Mouse (Mus musculus) limb, embryonic 11.5 days (tissue): Measurements from ENCODE around the gene Ybx1. TPM values are rescaled to one million over a fixed set of nuclear protein-coding genes. Genes with fewer than 3 reads are reported as not detected.

Experiments used
- ATAC-seq: fragments of 200-750 bp; cut with Nextera tagmentation; 2 replicates; pipeline ENCODE4 v1.8.0; 2017; ENCODE audit warnings: low read depth; ENCODE audit not compliant: insufficient number of reproducible peaks, low FRiP score, low TSS enrichment
- DNase-seq: peaks from one replicate; pipeline ENCODE4 v3.0.0-alpha.2; 2015; ENCODE audit warnings: low spot score
- H3K27ac ChIP-seq: fragments of 300-500 bp; sonication (generic); replicated peaks from 2 replicates; pipeline ENCODE4 v1.5.1; 2014; ENCODE audit warnings: low read depth, mild to moderate bottlenecking, low read length
- H3K27me3 ChIP-seq: fragments of 300-500 bp; sonication (generic); 2 replicates; pipeline ENCODE4 v1.6.1; 2014; ENCODE audit warnings: mild to moderate bottlenecking, low read length, mixed read lengths; ENCODE audit not compliant: control insufficient read depth, insufficient read depth
- H3K36me3 ChIP-seq: fragments of 300-500 bp; sonication (generic); 2 replicates; pipeline ENCODE4 v1.6.1; 2014; ENCODE audit warnings: mild to moderate bottlenecking, low read length, moderate library complexity, mixed read lengths; ENCODE audit not compliant: control insufficient read depth, insufficient read depth
- H3K4me1 ChIP-seq: fragments of 300-500 bp; sonication (generic); 2 replicates; pipeline ENCODE4 v1.6.1; 2014; ENCODE audit warnings: low read length, mixed read lengths; ENCODE audit not compliant: control insufficient read depth, insufficient read depth
- H3K4me2 ChIP-seq: fragments of 300-500 bp; sonication (generic); 2 replicates; pipeline ENCODE4 v1.6.1; 2014; ENCODE audit warnings: low read depth, mild to moderate bottlenecking, moderate library complexity; ENCODE audit not compliant: severe bottlenecking
- H3K4me3 ChIP-seq: fragments of 300-500 bp; sonication (generic); 2 replicates; pipeline ENCODE4 v1.5.1; 2014; ENCODE audit warnings: low read depth, low read length
- H3K9ac ChIP-seq: fragments of 300-500 bp; sonication (generic); 2 replicates; pipeline ENCODE4 v1.6.1; 2014; ENCODE audit warnings: mild to moderate bottlenecking, low read length
- H3K9me3 ChIP-seq: fragments of 300-500 bp; sonication (generic); 2 replicates; pipeline ENCODE4 v1.6.1; 2016; ENCODE audit warnings: low read length; ENCODE audit not compliant: control insufficient read depth
- WGBS: fragments of 180-500 bp; shearing (Covaris S2); extraction: QIAGEN DNeasy Blood & Tissue Kit; methylation state at CpG from one replicate; pipeline ENCODE4 v1.1.7; 2014; 5-methylcytosine and 5-hydroxymethylcytosine counted together
- polyA plus RNA-seq: library from polyadenylated mRNA; unstranded; fragments of >200 nt; fragmentation: Nextera tagmentation; extraction: Ambion mirVana; gene quantifications from 2 replicates; pipeline ENCODE4 v1.2.1, GENCODE M21; 2014

Ybx1 gene
- polyA plus RNA-seq, 1 experiment from 2014 or later: 1,145 TPM

GRCm38 (mm10) chr4:119238661-119239060 is 55.7 kb downstream of the Ybx1 start:
- Histone ChIP-seq H3K9me3 (no peaks in the 10 kb centered on the region), H3K36me3 (peaks cover 8% of the 10 kb centered on the region), H3K27ac (no peak overlapping the region), H3K27me3 (no peaks in the 10 kb centered on the region), H3K4me2 (no peak overlapping the region), H3K4me3 (no peak overlapping the region), H3K9ac (no peak overlapping the region), H3K4me1 (no peaks in the 10 kb centered on the region)
- WGBS: 76% methylated on average over 3 of the region's 3 CpGs
- ATAC-seq (no peak), DNase-seq (no peak)

- H3K4me1 ChIP-seq: no peaks in the 10 kb centered on the region
- no peak overlapping the region for H3K4me3 ChIP-seq
- DNase-seq (no peak), ATAC-seq (no peak)
- H3K27ac ChIP-seq: no peak overlapping the region
- peak overlapping the region; percentile 88; the same call in 1 of the 2 replicates for H3K4me2 ChIP-seq
- H3K9me3 ChIP-seq: no peaks in the 10 kb centered on the region
- H3K9ac ChIP-seq: no peak overlapping the region
- 90% methylated on average over 3 of the region's 3 CpGs for WGBS
- no peaks in the 10 kb centered on the region for H3K36me3 ChIP-seq
- no peaks in the 10 kb centered on the region for H3K27me3 ChIP-seq
These were observed 60.1 kb downstream of the Ybx1 start for GRCm38 (mm10) chr4:119234348-119234747.

- DNase-seq (peak; percentile 65), ATAC-seq (no peak)
- WGBS: under 1% methylated on average over 36 of the region's 36 CpGs
- Histone ChIP-seq H3K4me1 (no peaks in the 10 kb centered on the region), H3K9ac (peak overlapping the region; percentile 79), H3K27ac (no peak overlapping the region), H3K9me3 (no peaks in the 10 kb centered on the region), H3K4me3 (peak overlapping the region; percentile 89), H3K36me3 (no peaks in the 10 kb centered on the region), H3K4me2 (peak overlapping the region; percentile 88), H3K27me3 (no peaks in the 10 kb centered on the region)
These were observed 61.0 kb downstream of the Ybx1 start for GRCm38 (mm10) chr4:119233256-119233901.

- Histone ChIP-seq H3K9ac (peak within 1 kb of the TSS; percentile 79), H3K4me2 (peak within 1 kb of the TSS; percentile 88), H3K27me3 (no peaks in the 10 kb centered on the region), H3K27ac (no peak within 1 kb of the TSS), H3K4me1 (no peaks in the 10 kb centered on the region), H3K36me3 (no peaks in the 10 kb centered on the region), H3K4me3 (peak within 1 kb of the TSS; percentile 89), H3K9me3 (no peaks in the 10 kb centered on the region)
- ATAC-seq (peak; percentile 96), DNase-seq (peak; percentile 97)
- under 1% methylated on average over 71 of the region's 71 CpGs for WGBS
These were observed 61.8 kb downstream of the Ybx1 start, which contains the start of the genes AU022252 and P3h1 for GRCm38 (mm10) chr4:119232410-119233255. AU022252 (minus strand) TSS chr4:119232712. P3h1 (plus strand) TSS chr4:119232915.

Other genes with a start within 250 kb of the Ybx1 start
- gene Slc2a1, start 185.9 kb downstream of the Ybx1 start, polyA plus RNA-seq: 99.7 and 113 TPM in 2 replicates
- gene Zfp691, start 120.4 kb downstream of the Ybx1 start, polyA plus RNA-seq: 10.0 and 13.7 TPM in 2 replicates
- gene Ermap, start 104.6 kb downstream of the Ybx1 start, polyA plus RNA-seq: 6.9 and 8.7 TPM in 2 replicates
- gene Svbp, start 99.3 kb downstream of the Ybx1 start, polyA plus RNA-seq: 150 and 164 TPM in 2 replicates
- gene Tmem269, start 76.4 kb downstream of the Ybx1 start, polyA plus RNA-seq: not detected in 2 replicates
- 37.0 and 44.7 TPM in 2 replicates for gene AU022252, start 61.9 kb downstream of the Ybx1 start, polyA plus RNA-seq
- 21.9 and 24.1 TPM in 2 replicates for gene P3h1, start 61.7 kb downstream of the Ybx1 start, polyA plus RNA-seq
- 0.05 TPM in 1 of 2 replicates, not detected in the other for gene Cldn19, start 39.2 kb downstream of the Ybx1 start, polyA plus RNA-seq
- 162 and 170 TPM in 2 replicates for gene Ppih, start 25.9 kb upstream of the Ybx1 start, polyA plus RNA-seq
- 5.5 and 7.3 TPM in 2 replicates for gene Ccdc30, start 120.9 kb upstream of the Ybx1 start, polyA plus RNA-seq
- 35.7 and 38.7 TPM in 2 replicates for gene Ppcs, start 127.8 kb upstream of the Ybx1 start, polyA plus RNA-seq
- gene Zmynd12, start 128.2 kb upstream of the Ybx1 start, polyA plus RNA-seq: 0.34 and 0.36 TPM in 2 replicates
- 0.67 and 1.2 TPM in 2 replicates for gene Rimkla, start 198.0 kb upstream of the Ybx1 start, polyA plus RNA-seq
- gene Foxj3, start 242.4 kb upstream of the Ybx1 start, polyA plus RNA-seq: 26.7 and 29.9 TPM in 2 replicates
- gene Frg2f1, start 244.9 kb upstream of the Ybx1 start, polyA plus RNA-seq: 2.3 and 3.4 TPM in 2 replicates